ENCODE assay signal across 17 mouse cellular contexts in the genomic region with DNA sequence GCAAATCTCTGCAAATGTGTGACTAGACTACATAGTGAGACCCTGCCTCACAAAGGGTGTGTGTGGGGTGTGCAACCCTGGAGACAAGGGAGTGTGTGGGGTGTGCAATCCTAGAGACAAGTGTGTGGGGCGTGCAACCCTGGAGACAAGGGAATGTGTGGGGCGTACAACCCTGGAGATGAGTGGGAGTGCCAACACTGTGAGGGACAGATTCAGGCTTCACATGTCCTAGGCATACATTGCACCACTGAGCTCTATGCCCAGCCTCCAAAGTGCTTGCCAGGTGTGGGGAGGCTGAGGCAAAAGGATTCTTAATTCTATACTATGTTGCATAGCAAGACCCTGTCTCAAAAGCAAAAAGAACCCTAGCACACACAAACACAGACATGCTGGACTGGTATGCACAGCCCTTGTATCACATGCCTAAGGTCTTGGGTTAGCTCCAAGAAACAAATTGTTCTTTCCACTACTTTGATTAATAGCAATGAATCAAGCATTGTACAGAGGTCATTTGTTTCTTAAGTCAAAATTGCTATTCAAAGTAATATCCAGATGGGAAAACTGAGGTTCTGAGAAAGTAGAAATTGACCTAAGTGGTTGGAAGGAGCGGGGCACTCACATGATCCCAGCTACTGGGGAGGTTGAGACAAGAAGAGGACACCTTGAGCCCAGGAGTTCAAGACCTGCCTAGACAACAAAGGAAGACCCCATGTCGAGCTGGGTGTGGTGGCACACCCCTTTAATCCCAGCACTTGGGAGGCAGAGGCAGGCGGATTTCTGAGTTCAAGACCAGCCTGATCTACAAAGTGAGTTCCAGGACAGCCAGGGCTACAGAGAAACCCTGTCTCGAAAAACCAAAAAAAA. TPM values are rescaled to one million over a fixed set of nuclear protein-coding genes. Genes with fewer than 3 reads are reported as not detected.
A peak's percentile ranks its signal among the peaks of the same experiment; 100 is the strongest.
DNase-seq lines count a peak whose midpoint lies in the region; ATAC-seq and TF ChIP-seq lines count a peak whose summit lies in the region.
"Had no signal": no experiment of that assay in that cellular context is flagged by ENCODE, and none has a peak within 500 bp of the region (broad histone marks: within the 10 kb centered on the region; RNA-seq: fewer than 3 reads in every experiment).

No protein-coding gene starts in this region.

- peak overlapping the region; percentile 17 for H3K4me3 ChIP-seq in erythroblast, embryonic 14.5 days (replicated peaks)
- H3K4me3 ChIP-seq in left cerebral cortex, adult 2 months, result no peak overlapping the region
- H3K4me3 ChIP-seq in liver, embryonic 12.5 days, result no peak overlapping the region
- H3K4me3 ChIP-seq: limb, embryonic 15.5 days had no signal

- H3K9me3 ChIP-seq in erythroblast, embryonic 14.5 days (ENCODE audit: control insufficient read depth, low read length), result peaks cover 6% of the 10 kb centered on the region
- H3K9me3 ChIP-seq in liver, embryonic 12.5 days (replicated peaks), result no peaks in the 10 kb centered on the region
- H3K9me3 ChIP-seq: limb, embryonic 15.5 days had no signal

- peaks cover 84% of the 10 kb centered on the region for H3K36me3 ChIP-seq in erythroblast, embryonic 14.5 days (ENCODE audit: control insufficient read depth)
- H3K36me3 ChIP-seq in liver, embryonic 12.5 days, result peaks cover 61% of the 10 kb centered on the region

- H3K4me2 ChIP-seq in liver, embryonic 12.5 days, result no peak overlapping the region
- H3K4me2 ChIP-seq: limb, embryonic 15.5 days; midbrain, embryonic 11.5 days had no signal

- peak overlapping the region; percentile 98; the same call in 1 of the 2 replicates for H3K9ac ChIP-seq in liver, embryonic 12.5 days
- H3K9ac ChIP-seq: limb, embryonic 15.5 days had no signal

- peak overlapping the region; percentile 47; the same call in 1 of the 2 replicates for H3K27ac ChIP-seq in left cerebral cortex, adult 2 months
- H3K27ac ChIP-seq in liver, embryonic 12.5 days, result 0 out of 2 replicates have a peak overlapping the region, but pooled peaks have one; percentile 100
- H3K27ac ChIP-seq: limb, embryonic 15.5 days had no signal

- DNase-seq in left cerebral cortex, adult 2 months (ENCODE audit: extremely low spot score in 1 of 2, low spot score in 2 of 2), result no peak
- no peak for DNase-seq in left cerebral cortex, adult 11 months (ENCODE audit: low spot score)
- peak; percentile 62 for DNase-seq in ES-CJ7 (ENCODE audit: low read depth, low spot score)
- DNase-seq in spleen, postnatal 36 days (ENCODE audit: low spot score in 2 of 2), result no peak
- DNase-seq in c-Kit-positive CD71-positive TER-119-positive erythroid progenitor cells, embryonic 14.5 days (ENCODE audit: low spot score), result no peak
- DNase-seq: cerebellum, adult 18-20 months; cerebellum, postnatal 36 days; gastrocnemius, postnatal 10 days; kidney, adult 8-10 months; kidney, postnatal 4 days; right cerebral cortex, postnatal 4 days had no signal

- H3K27me3 ChIP-seq in erythroblast, embryonic 14.5 days (ENCODE audit: control insufficient read depth), result no peaks in the 10 kb centered on the region
- H3K27me3 ChIP-seq in liver, embryonic 12.5 days (replicated peaks), result no peaks in the 10 kb centered on the region
- H3K27me3 ChIP-seq: CH12.LX; limb, embryonic 15.5 days had no signal

- intact Hi-C loops in left cerebral cortex, adult 2 months (cut with DNase I), result no loop called here

- no peak for TF ChIP-seq CTCF in left cerebral cortex, adult 2 months (IDR thresholded peaks at IDR 0.05)

- H3K4me1 ChIP-seq in erythroblast, embryonic 14.5 days (ENCODE audit: control insufficient read depth), result peaks cover 40% of the 10 kb centered on the region
- H3K4me1 ChIP-seq in liver, embryonic 12.5 days, result peaks cover 28% of the 10 kb centered on the region

- ATAC-seq in erythroblast, adult 5-6 weeks (replicated peaks; ENCODE audit: low FRiP score, poor library complexity, severe bottlenecking), result no peak
- ATAC-seq in liver, embryonic 12.5 days, result no peak

- WGBS in liver, embryonic 12.5 days (ENCODE audit: insufficient replicate concordance), result 74% methylated on average over 6 of the region's 6 CpGs

RNA-seq across cellular contexts. Expression of gene Hmbs, which starts 1.8 kb away (rescaled TPM):
- polyA plus RNA-seq in erythroblast, embryonic 14.5 days (2012), result 331 and 361 TPM in 2 replicates
- total RNA-seq in erythroblast, adult 5-6 weeks (2015; ENCODE audit: low replicate concordance), result 3,498 and 3,777 TPM in 2 replicates
- 2,796 and 3,284 TPM in 2 replicates for total RNA-seq in erythroblast, adult 5-6 weeks (2017; ENCODE audit: low replicate concordance)
- 10 to 100 TPM; 20.8 to 21.1 TPM for total RNA-seq in left cerebral cortex, adult 2 months (2021)
- 1,354 and 1,355 TPM in 2 replicates for polyA plus RNA-seq in liver, embryonic 12.5 days (2016; fragmentation: Nextera tagmentation; extraction: Ambion mirVana)

RNA-seq across cellular contexts. Expression of gene H2afx, which starts 11.3 kb away (rescaled TPM):
- 364 and 434 TPM in 2 replicates for polyA plus RNA-seq in erythroblast, embryonic 14.5 days (2012)
- total RNA-seq in erythroblast, adult 5-6 weeks (2015; ENCODE audit: low replicate concordance), result 45.2 and 69.0 TPM in 2 replicates
- 159 and 219 TPM in 2 replicates for total RNA-seq in erythroblast, adult 5-6 weeks (2017; ENCODE audit: low replicate concordance)
- 10 to 100 TPM; 46.1 to 53.2 TPM for total RNA-seq in left cerebral cortex, adult 2 months (2021)
- 233 and 239 TPM in 2 replicates for polyA plus RNA-seq in liver, embryonic 12.5 days (2016; fragmentation: Nextera tagmentation; extraction: Ambion mirVana)

RNA-seq across cellular contexts. Expression of gene Vps11, which starts 15.7 kb away (rescaled TPM):
- 1.4 and 1.5 TPM in 2 replicates for polyA plus RNA-seq in erythroblast, embryonic 14.5 days (2012)
- total RNA-seq in erythroblast, adult 5-6 weeks (2015; ENCODE audit: low replicate concordance), result 7.7 and 8.2 TPM in 2 replicates
- total RNA-seq in erythroblast, adult 5-6 weeks (2017; ENCODE audit: low replicate concordance), result 7.8 and 12.1 TPM in 2 replicates
- total RNA-seq in left cerebral cortex, adult 2 months (2021), result 10 to 100 TPM; 52.1 to 53.1 TPM
- polyA plus RNA-seq in liver, embryonic 12.5 days (2016; fragmentation: Nextera tagmentation; extraction: Ambion mirVana), result 17.0 and 19.0 TPM in 2 replicates

RNA-seq across cellular contexts. Expression of gene Dpagt1, which starts 20.0 kb away (rescaled TPM):
- polyA plus RNA-seq in erythroblast, embryonic 14.5 days (2012), result 0.15 and 0.20 TPM in 2 replicates
- total RNA-seq in erythroblast, adult 5-6 weeks (2015; ENCODE audit: low replicate concordance), result 9.2 and 17.1 TPM in 2 replicates
- 4.9 and 5.7 TPM in 2 replicates for total RNA-seq in erythroblast, adult 5-6 weeks (2017; ENCODE audit: low replicate concordance)
- total RNA-seq in left cerebral cortex, adult 2 months (2021), result 10 to 100 TPM; 13.8 to 14.6 TPM
- 21.9 and 24.0 TPM in 2 replicates for polyA plus RNA-seq in liver, embryonic 12.5 days (2016; fragmentation: Nextera tagmentation; extraction: Ambion mirVana)

RNA-seq across cellular contexts. Expression of gene C2cd2l, which starts 25.7 kb away (rescaled TPM):
- 24.5 and 25.4 TPM in 2 replicates for polyA plus RNA-seq in erythroblast, embryonic 14.5 days (2012)
- 13.4 and 16.3 TPM in 2 replicates for total RNA-seq in erythroblast, adult 5-6 weeks (2015; ENCODE audit: low replicate concordance)
- total RNA-seq in erythroblast, adult 5-6 weeks (2017; ENCODE audit: low replicate concordance), result 14.1 and 17.0 TPM in 2 replicates
- 100 to 1,000 TPM; 190 to 222 TPM for total RNA-seq in left cerebral cortex, adult 2 months (2021)
- 12.3 and 13.0 TPM in 2 replicates for polyA plus RNA-seq in liver, embryonic 12.5 days (2016; fragmentation: Nextera tagmentation; extraction: Ambion mirVana)

Comparison
In these comparisons a context has a peak if more than half of its experiments do, and no peak if none do; other contexts are left out.
1. RNA of gene Hmbs, which starts 1.8 kb away (total RNA-seq): 2,796 to 3,777 TPM in erythroblast, adult 5-6 weeks; 20.8 to 21.1 TPM in left cerebral cortex, adult 2 months; every median in the first group is over 100 times any median in the second.
2. RNA of gene Vps11, which starts 15.7 kb away (total RNA-seq): 52.1 to 53.1 TPM in left cerebral cortex, adult 2 months; 7.7 to 12.1 TPM in erythroblast, adult 5-6 weeks; every median in the first group is over 4 times any median in the second.